Mouse (Mus musculus) forebrain, embryonic 11.5 days (tissue): Measurements from ENCODE around the gene Pitpnc1. TPM values are rescaled to one million over a fixed set of nuclear protein-coding genes. Genes with fewer than 3 reads are reported as not detected.
A peak's percentile ranks its signal among the peaks of the same experiment; 100 is the strongest.
"Not testable (repeated sequence)": the region's sequence is repeated elsewhere in the genome, so short reads cannot be mapped to it uniquely, and the experiment has no call there.

Experiments
- ATAC-seq: fragments of 200-750 bp; cut with Nextera tagmentation; replicated peaks from 2 replicates; pipeline ENCODE4 v1.8.0; 2017; ENCODE audit warnings: moderate TSS enrichment; ENCODE audit not compliant: low FRiP score
- DNase-seq: peaks from one replicate; pipeline ENCODE4 v3.0.0-alpha.2; 2017; ENCODE audit warnings: low spot score
- H3K27ac ChIP-seq: fragments of 300-500 bp; sonication (generic); 2 replicates; pipeline ENCODE4 v1.5.1; 2014; ENCODE audit warnings: low read depth, low read length
- H3K27me3 ChIP-seq: fragments of 300-500 bp; sonication (generic); 2 replicates; pipeline ENCODE4 v1.6.1; 2014; ENCODE audit warnings: mild to moderate bottlenecking, low read length, mixed read lengths; ENCODE audit not compliant: control insufficient read depth, insufficient read depth
- H3K36me3 ChIP-seq: fragments of 300-500 bp; sonication (generic); 2 replicates; pipeline ENCODE4 v1.6.1; 2014; ENCODE audit warnings: mild to moderate bottlenecking, low read length, moderate library complexity, mixed read lengths; ENCODE audit not compliant: control insufficient read depth, insufficient read depth
- H3K4me1 ChIP-seq: fragments of 300-500 bp; sonication (generic); replicated peaks from 2 replicates; pipeline ENCODE4 v1.6.1; 2014; ENCODE audit warnings: low read length, mixed read lengths; ENCODE audit not compliant: control insufficient read depth, insufficient read depth
- H3K4me2 ChIP-seq: fragments of 300-500 bp; sonication (generic); 2 replicates; pipeline ENCODE4 v1.6.1; 2014; ENCODE audit warnings: low read depth, mild to moderate bottlenecking, low read length, moderate library complexity, mixed read lengths; ENCODE audit not compliant: severe bottlenecking
- H3K4me3 ChIP-seq: fragments of 300-500 bp; sonication (generic); 2 replicates; pipeline ENCODE4 v1.5.1; 2014; ENCODE audit warnings: low read depth, low read length
- H3K9ac ChIP-seq: fragments of 300-500 bp; sonication (generic); 2 replicates; pipeline ENCODE4 v1.6.1; 2014; ENCODE audit warnings: low read length
- H3K9me3 ChIP-seq: fragments of 300-500 bp; sonication (generic); 2 replicates; pipeline ENCODE4 v1.6.1; 2016; ENCODE audit warnings: low read length, mixed read lengths; ENCODE audit not compliant: control insufficient read depth
- WGBS: fragments of 180-500 bp; shearing (Covaris S2); extraction: QIAGEN DNeasy Blood & Tissue Kit; methylation state at CpG from one replicate; pipeline ENCODE4 v1.1.7; 2014; 5-methylcytosine and 5-hydroxymethylcytosine counted together
- polyA plus RNA-seq: library from polyadenylated mRNA; unstranded; fragments of >200 nt; fragmentation: Nextera tagmentation; extraction: Ambion mirVana; gene quantifications from 2 replicates; pipeline ENCODE4 v1.2.1, GENCODE M21; 2014

Pitpnc1 gene
- polyA plus RNA-seq, 1 experiment from 2014 or later = 35.7 TPM

DNA sequence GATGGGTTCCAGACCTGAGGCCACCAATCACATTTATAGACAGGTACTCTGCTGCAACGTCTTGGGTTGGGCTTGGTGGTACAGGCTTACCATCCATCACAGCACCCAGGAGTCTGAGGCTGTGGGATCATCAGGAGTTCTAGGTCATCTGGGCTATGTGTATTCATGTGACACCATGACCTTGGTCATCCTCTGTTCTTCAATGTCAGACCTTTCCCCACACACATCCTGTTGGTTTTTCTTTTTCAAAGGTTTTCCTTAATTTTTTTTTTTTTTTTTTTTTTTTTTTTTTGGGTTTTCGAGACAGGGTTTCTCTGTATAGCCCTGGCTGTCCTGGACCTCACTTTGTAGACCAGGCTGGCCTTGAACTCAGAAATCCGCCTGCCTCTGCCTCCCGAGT lies 33.9 kb upstream of the Pitpnc1 start:
- not testable (repeated sequence) for DNase-seq, H3K9ac ChIP-seq, ATAC-seq, H3K4me2 ChIP-seq, H3K36me3 ChIP-seq, H3K4me3 ChIP-seq, H3K4me1 ChIP-seq, H3K9me3 ChIP-seq, H3K27me3 ChIP-seq, H3K27ac ChIP-seq
- 98% methylated on average over 3 of the region's 4 CpGs for WGBS

DNA sequence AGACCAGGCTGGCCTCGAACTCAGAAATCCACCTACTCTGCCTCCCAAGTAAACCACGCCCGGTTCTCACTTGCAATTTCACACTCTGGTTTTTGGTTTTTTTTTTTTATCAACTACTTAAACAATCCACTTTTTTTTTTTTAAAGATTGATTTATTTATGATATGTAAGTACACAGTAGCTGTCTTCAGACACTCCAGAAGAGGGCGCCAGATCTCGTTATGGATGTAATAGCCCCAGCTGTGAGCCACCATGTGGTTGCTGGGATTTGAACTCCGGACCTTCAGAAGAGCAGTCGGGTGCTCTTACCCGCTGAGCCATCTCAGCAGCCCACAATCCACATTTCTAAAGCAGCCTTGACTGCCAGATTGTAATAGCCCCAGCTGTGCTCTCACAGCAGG lies 32.3 kb upstream of the Pitpnc1 start:
- H3K27me3 ChIP-seq = no peaks in the 10 kb centered on the region
- WGBS = 89% methylated on average over 8 of the region's 8 CpGs
- no peaks in the 10 kb centered on the region for H3K36me3 ChIP-seq
- ATAC-seq (no peak), DNase-seq (no peak)
- no peak overlapping the region for H3K4me2 ChIP-seq
- H3K4me1 ChIP-seq = no peaks in the 10 kb centered on the region
- no peaks in the 10 kb centered on the region for H3K9me3 ChIP-seq
- H3K4me3 ChIP-seq = no peak overlapping the region
- no peak overlapping the region for H3K27ac ChIP-seq
- no peak overlapping the region for H3K9ac ChIP-seq

DNA sequence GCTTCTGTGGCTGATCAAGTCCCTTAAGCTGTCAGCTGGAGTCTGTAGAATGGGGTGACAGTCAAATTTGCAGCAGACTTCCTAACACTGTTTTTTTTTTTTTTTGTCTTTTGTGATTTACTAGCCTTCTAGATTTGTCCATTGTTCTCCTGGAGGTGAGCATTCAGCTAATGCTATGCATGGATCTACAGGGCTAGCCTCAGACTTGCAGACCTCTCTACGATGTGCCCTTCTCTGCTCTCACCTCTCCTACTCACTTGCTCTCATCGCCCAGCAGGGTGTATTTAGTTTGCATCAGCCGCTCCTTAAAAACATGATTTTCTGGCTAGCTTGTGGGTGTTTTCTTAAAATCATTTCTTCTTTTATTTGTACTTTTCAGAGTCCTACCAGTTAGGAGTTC lies 13.8 kb upstream of the Pitpnc1 start:
- no peaks in the 10 kb centered on the region for H3K9me3 ChIP-seq
- WGBS = 92% methylated on average over 3 of the region's 3 CpGs
- no peaks in the 10 kb centered on the region for H3K27me3 ChIP-seq
- no peak overlapping the region for H3K27ac ChIP-seq
- H3K4me2 ChIP-seq = no peak overlapping the region
- no peak for DNase-seq
- no peak overlapping the region for H3K9ac ChIP-seq
- ATAC-seq = no peak
- H3K36me3 ChIP-seq = peaks cover 8% of the 10 kb centered on the region; the same call in 1 of the 2 replicates
- no peak overlapping the region for H3K4me3 ChIP-seq
- 0 out of 2 replicates have a peak, but pooled peaks cover 4% of the 10 kb centered on the region for H3K4me1 ChIP-seq

- peak overlapping the region; percentile 82 for H3K4me3 ChIP-seq
- no peak overlapping the region for H3K27ac ChIP-seq
- peak overlapping the region; percentile 93 for H3K4me2 ChIP-seq
- no peak for ATAC-seq
- H3K36me3 ChIP-seq = no peaks in the 10 kb centered on the region
- 4% methylated on average over 10 of the region's 10 CpGs for WGBS
- DNase-seq = no peak
- no peaks in the 10 kb centered on the region for H3K27me3 ChIP-seq
- peak overlapping the region; percentile 88 for H3K9ac ChIP-seq
- 0 out of 2 replicates have a peak, but pooled peaks cover 4% of the 10 kb centered on the region for H3K4me1 ChIP-seq
- no peaks in the 10 kb centered on the region for H3K9me3 ChIP-seq
These were observed 9.3 kb upstream of the Pitpnc1 start for GRCm38 (mm10) chr11:107479862-107480203.

DNA sequence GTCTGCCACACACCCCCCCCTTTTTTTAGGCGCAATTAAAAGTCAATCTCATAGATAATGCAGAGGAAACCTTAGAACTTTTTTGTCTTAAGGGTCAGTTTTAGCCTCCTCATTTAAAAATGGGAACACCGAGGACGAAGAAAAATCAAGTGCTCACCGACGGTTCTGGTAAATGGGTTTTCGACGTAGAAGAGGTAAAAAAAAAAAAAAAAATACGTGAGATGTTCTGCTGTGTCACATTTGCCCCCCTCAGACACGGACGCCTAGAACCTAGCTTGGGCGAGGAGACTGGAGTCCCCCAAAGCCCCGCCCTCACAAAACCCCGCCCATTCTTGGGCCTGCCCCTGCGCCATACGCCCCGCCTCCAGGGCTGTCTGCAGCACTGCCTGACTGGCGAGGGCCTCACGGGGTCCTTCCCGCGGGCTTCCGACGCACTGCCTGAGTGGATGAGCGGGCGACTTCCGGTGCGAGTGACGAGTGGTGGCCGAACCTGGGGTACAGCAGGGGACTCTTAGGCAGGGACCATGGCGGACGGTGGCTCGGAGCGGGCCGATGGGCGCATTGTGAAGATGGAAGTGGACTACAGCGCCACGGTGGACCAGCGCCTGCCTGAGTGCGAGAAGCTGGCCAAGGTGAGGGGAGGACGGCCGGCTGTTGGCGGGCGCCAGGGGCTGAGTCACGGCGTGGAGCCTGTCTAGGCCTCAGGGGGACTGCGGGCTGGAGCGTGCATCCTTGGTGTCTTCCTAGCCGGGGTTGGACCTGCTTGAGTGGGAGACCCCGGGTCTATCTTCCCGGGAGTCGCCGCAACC lies 8.8 kb upstream of the Pitpnc1 start, which contains the start of gene Psmd12:
Gene Psmd12, plus strand, starts transcription at position 432 of the 809 bp plus-strand sequence.
- Histone ChIP-seq H3K27me3 (no peaks in the 10 kb centered on the region), H3K4me3 (peak within 1 kb of the TSS; percentile 82), H3K4me2 (peak within 1 kb of the TSS; percentile 93), H3K9me3 (no peaks in the 10 kb centered on the region), H3K4me1 (0 out of 2 replicates have a peak, but pooled peaks cover 4% of the 10 kb centered on the region), H3K9ac (peak within 1 kb of the TSS; percentile 88), H3K36me3 (no peaks in the 10 kb centered on the region), H3K27ac (0 out of 2 replicates have a peak within 1 kb of the TSS, but pooled peaks have one; percentile 32)
- DNase-seq (peak; percentile 99), ATAC-seq (peak; percentile 98)
- 0% methylated on average over 51 of the region's 51 CpGs for WGBS

GRCm38 (mm10) chr11:107473137-107473820 lies 2.8 kb upstream of the Pitpnc1 start:
- ATAC-seq (no peak), DNase-seq (peak; percentile 63)
- no peak overlapping the region for H3K4me2 ChIP-seq
- no peaks in the 10 kb centered on the region for H3K27me3 ChIP-seq
- WGBS = 27% methylated on average over 8 of the region's 8 CpGs
- no peaks in the 10 kb centered on the region; the same call in 1 of the 2 replicates for H3K4me1 ChIP-seq
- H3K4me3 ChIP-seq = no peak overlapping the region
- no peak overlapping the region for H3K27ac ChIP-seq
- H3K9me3 ChIP-seq = no peaks in the 10 kb centered on the region
- H3K36me3 ChIP-seq = no peaks in the 10 kb centered on the region
- no peak overlapping the region for H3K9ac ChIP-seq

DNA sequence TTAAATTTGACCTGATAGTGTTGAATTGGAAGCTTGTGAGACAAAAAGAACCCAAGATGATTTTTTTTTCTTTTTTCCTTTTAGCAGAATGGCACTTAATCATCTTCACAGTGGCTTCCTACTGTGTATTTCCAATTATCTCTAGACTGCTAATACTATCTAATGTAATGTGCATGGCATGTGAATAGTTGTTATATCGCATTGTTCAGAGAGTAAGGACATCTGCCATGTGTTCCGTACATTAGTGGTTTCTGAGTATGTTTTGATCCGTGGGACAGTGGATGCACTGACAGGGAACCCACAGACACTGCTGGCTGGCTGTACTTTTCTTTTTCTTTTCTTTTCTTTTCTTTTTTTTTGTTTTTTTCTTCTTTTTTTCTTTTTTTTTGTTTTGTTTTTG lies 1.8 kb upstream of the Pitpnc1 start:
- Histone ChIP-seq H3K36me3 (no peaks in the 10 kb centered on the region), H3K4me2 (no peak overlapping the region), H3K4me3 (no peak overlapping the region), H3K9ac (no peak overlapping the region), H3K9me3 (no peaks in the 10 kb centered on the region), H3K4me1 (peaks cover 2% of the 10 kb centered on the region; the same call in 1 of the 2 replicates), H3K27ac (no peak overlapping the region), H3K27me3 (no peaks in the 10 kb centered on the region)
- ATAC-seq (no peak), DNase-seq (no peak)
- 98% methylated on average over 3 of the region's 3 CpGs for WGBS

DNA sequence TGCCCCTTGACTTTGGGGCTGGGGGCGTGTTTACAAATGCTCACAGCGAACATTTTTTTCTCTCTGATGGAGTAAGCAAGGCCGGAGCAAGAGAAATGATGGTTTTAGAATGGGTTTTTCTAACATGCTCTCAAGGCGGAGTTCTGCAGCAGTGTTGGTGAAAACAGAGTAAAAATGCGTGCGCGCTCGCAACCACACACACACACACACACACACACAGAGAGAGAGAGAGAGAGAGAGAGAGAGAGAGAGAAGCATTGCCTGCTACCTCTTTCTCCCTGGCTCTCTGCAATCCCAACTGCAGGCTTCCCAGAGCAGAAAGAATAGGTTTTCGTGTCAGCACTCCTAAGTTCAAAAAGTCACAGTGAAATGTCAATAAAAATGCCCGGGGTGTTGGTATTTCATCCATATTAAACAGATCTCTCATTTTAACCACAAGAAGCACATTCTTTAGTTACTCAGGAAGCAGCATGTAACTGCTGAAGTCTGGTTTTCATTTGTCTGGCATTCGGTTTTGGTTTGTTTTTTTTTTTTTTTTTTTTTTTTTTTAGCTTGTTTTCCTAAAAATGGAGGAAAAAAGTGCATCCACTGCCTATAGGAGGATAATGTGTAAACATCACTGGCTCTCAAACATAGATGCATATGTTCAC lies 697 bp upstream of the Pitpnc1 start:
- 9% methylated on average over 11 of the region's 11 CpGs for WGBS
- peak overlapping the region; percentile 89; the same call in 1 of the 2 replicates for H3K27ac ChIP-seq
- no peaks in the 10 kb centered on the region for H3K36me3 ChIP-seq
- H3K27me3 ChIP-seq = no peaks in the 10 kb centered on the region
- ATAC-seq (no peak), DNase-seq (no peak)
- H3K4me2 ChIP-seq = peak overlapping the region; percentile 74
- peak overlapping the region; percentile 86 for H3K4me3 ChIP-seq
- H3K9ac ChIP-seq = peak overlapping the region; percentile 92; the same call in 1 of the 2 replicates
- H3K9me3 ChIP-seq = no peaks in the 10 kb centered on the region
- peaks cover 2% of the 10 kb centered on the region; the same call in 1 of the 2 replicates for H3K4me1 ChIP-seq
